Mouse (Mus musculus) thymus, postnatal 10 days (tissue): ENCODE measurements around the gene Sema3a.
"Not testable (repeated sequence)": the region's sequence is repeated elsewhere in the genome, so short reads cannot be mapped to it uniquely, and the experiment has no call there.

Experiments
- DNase-seq, 2 experiments: peaks; one replicate each; pipeline ENCODE4 v3.0.0; 2021; ENCODE audit warnings: low spot score in 2 of 2

Gene Sema3a

DNA sequence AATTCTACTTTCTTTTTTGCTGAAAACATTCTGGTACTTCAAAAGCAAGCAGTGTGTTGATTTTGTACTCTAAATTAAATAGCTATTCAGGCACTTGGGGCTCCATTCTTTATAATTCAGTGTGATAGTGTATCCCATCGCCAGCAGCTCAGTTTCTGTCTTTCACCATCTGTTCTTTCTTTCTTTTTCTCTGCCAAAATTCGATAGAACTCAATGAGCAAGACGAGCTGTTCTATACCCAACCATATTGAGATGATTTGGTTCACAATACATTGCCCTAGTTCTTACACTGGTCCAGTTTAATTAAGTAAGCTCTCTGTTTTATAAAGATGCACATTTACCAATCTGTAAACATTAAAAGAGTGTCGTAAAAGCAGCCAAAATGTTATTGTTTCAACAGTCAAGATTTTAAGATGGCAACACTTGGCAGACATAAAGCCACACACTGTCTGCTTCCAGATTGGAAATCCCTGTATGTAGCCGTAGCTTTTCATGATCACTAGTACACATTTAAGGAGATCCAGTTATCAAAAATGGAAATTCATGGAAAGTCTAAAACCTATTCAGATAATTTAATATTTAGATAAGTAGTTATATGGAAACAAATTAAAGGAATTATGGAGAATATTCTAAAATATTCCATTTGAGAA is 296.2 kb downstream of the Sema3a start:
- no peak for DNase-seq

DNA sequence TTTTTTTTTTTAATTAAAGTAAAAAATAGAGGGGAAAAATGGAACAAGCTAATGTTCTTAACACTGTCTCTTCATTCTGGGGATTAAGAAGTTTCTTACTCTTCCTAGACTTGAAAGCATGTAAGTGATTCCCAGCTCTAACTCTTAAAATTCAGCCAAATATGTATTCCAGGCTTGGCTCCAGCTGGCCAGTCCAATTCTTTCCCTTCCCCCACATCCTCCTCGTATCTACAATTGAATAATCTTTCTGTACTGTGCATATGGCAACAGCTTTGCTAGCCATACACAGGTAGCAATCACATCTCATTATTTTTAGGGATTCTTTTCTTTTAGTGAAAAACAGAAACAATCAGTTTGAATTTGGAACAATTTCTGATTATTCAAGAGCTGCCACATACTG is 303.5 kb downstream of the Sema3a start:
- DNase-seq: no peak

DNA sequence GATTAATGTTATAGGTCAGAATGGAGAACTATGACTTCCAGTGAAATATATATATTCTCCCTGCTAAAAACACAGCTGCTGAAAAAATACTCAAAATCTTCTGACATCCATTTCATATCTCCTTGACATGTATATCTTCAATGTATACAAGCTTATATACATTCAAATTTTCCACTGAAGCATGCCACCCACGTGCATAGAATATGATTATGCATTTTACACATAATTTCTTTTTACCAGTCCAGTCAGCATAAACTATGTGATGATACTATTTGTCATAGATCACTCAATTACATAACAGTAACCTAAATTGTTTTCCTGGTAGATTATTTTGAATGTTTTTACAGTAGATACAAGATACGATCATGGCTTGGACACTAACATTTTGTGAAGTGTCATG is 306.6 kb downstream of the Sema3a start:
- DNase-seq: no peak

DNA sequence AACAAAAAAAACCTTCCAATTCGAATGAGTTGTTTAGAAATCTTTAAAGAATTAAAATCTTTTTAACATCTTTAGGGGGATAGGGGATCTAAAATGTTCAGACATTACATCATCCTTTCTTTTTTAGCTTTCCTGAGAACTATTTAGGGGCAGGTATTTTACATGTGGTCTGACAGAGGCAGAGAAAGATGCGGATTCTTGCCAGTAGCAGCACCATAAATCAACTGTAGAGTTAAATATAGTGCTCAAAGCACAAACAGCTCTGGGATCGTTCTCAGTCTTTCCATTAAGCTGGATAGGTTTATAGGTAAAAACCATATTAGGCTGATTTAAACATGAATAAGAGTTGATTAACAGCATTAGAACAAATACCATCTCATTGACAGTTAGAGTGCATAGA is 307.4 kb downstream of the Sema3a start:
- no peak for DNase-seq

DNA sequence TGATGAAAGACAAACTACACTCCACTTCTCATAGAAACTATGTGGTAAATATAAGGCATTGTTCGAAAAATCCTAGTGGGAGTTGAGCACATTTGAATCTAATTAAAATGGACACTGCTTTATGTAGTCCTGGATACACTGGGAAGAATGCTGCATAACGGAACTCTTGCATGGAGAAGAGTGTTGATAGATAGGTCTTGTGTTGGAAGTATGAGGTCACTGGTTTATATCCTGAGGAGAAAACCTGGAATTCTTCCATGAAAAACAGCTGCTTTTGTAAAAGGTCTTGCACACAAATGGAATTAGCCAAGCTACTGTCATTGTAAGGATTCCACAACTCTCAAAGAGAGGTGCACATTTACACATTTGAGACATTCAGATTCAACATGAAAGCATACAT is 308.1 kb downstream of the Sema3a start:
- no peak for DNase-seq

DNA sequence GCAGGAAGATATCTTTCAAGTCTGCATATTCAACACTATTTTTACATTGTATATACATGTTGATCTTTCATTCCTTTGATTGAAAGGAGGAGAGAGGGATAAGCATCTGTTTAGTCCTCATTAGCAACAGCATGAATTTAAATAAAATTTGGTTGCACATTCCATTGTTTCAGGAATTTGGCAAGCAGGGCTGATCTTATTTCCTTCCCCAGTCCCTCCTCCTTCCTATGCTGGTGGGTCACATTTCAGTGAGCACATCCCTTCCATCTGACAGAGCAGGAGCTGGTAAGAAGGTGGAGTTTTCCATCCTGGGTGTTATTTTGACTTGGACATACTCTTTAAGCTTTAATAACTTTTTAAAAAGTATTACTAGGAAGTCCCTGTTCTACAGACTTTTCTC is 315.9 kb downstream of the Sema3a start:
- no peak for DNase-seq

DNA sequence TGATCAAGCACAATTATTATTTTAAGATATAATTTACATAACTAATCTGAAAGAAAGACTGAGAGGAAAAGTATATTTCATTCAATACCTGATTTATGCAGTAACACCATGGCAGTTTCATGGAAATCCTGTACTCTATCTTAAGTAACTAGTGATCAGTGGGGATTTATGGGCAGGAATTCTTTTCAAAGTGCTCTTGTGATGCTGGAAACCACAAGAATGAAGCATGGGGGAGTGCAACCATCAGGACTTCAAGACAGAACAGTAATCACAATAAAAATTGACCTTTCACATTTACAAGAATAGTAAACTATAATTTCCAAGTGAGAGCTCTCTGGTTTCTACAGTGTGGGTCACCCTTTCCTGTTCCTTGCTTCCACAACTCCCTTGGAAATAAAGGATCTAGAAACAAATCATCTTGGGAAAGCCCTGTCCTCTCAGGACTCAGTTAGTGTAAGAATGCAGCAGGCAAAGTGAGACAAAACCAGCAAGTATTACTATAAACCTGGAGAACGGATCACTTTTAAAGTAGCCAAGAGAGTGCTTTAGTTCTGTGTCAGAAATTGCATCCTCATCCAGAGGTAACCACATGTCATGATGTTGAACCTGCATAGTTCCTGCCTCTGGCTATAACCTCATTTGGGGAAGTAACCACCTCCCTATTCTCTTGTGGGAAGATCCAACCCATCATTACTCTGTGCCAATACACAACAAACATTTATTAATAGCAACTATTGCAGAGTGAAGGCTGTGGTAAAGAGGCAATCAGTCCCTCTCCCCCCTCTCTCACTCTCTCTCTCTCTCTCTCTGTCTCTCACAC is 335.2 kb downstream of the Sema3a start:
- no peak for DNase-seq

DNA sequence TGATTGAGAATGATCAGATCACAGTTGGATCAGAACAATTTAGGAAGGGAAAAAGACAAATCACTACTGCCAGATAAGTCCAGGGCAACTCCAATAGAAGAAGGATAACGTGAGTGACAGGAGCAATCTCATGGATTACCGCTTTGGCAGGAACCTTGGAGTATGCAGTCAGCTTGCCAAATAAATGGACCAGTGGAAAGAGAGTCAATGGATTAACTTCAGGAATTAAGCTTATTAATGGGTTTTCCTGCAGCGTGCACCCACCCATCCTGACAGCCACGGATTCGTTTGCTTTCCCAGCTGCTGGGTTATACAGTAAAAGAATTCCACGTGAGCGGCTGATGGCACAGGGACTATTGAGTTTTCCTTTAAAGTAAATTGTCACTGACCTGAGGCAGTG is 343.6 kb downstream of the Sema3a start:
- DNase-seq: no peak

DNA sequence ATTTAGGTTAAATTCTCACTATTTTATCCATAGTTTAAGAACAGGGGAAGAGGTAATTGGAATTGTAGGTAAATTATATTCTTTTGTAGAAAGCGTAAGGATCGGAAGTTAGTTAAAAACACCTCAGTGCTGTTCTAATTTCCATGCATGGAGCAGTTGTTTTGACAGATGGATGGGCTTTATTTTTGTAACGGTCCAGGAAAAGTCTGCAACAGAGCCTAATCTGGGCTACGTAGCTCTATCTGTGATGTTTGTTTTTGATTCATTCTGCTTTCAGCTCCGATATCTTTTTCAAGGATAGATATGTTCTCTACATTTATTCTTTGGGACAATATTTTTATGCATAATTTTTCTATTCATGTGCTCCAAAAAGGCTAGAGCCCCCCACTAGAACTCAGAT is 344.2 kb downstream of the Sema3a start:
- DNase-seq: no peak

DNA sequence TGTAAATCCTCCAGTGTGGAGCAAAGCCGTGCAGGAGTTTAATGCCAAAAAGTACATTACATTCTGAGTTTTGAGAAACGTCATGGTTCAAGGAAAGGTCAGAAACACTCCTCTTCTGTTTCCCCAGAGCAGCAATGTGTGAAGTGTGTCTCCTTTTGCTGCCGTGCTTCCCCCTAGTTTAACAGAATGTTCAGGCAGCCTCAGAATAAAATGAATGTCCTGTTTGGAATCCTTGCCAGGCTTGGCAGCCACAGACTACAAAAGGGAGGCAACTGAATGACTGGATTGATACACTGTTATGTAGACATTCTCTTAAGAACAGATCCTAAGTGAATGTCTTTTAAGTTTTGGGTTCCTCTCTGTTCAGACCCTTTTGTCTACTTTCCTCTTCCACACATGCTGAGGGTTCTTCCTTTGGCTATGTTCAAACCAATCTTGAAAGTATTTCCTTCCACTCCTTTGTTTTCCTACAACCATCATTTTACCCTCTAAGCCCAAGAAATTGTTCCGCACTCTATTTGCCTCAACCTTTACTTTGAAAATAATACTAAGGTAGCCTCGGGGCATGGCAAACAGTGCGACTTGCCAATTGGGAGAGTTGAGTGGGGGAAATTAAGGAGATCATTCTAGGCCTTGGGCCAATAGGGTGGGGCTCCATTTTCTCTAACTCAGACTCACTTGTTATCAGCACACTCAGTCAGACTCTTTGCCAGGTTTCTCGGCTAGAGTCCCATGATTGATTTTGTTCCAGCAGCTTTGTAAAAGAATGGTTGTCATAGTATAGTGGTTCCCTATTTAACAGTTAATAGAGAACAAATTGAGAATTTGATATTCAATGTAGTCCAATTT is 345.1 kb downstream of the Sema3a start:
- DNase-seq: no peak

DNA sequence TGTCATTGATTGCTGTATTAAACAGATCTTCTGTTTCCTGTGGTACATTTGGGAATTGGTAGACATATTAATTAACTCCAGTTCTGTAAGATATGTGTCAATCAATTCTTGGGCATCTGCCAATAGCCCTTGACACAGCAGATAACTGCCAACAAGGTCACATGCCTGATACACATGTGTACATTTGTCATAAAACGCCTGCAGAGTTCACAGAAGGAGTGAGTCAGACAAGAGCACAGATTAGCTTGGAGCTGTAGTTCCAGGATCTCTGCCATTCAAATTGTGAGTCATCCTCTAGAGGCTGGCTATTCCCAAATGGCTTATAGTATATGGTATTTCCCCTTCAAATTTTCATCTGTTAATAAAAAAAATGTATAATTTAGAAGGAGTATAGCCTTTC is 352.4 kb downstream of the Sema3a start:
- DNase-seq: no peak

DNA sequence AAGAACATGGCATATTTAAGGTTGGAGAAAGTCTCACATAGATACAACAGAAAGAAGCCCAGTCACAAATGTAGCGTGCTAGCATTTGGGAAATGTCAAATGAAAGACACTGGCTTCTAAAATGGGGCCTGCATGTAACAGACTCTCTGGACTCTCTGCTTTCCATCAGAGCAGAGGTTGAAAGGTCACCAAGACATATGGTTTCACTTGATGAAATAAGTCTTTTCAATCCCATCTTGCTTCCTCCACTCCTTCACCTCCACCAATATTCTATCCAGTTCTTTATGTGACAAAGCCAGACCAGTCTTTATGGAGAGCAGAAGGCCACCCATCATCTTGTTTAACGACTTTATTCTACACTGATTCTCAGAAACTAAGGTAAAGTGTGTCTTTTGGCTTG is 363.5 kb downstream of the Sema3a start:
- DNase-seq: no peak

DNA sequence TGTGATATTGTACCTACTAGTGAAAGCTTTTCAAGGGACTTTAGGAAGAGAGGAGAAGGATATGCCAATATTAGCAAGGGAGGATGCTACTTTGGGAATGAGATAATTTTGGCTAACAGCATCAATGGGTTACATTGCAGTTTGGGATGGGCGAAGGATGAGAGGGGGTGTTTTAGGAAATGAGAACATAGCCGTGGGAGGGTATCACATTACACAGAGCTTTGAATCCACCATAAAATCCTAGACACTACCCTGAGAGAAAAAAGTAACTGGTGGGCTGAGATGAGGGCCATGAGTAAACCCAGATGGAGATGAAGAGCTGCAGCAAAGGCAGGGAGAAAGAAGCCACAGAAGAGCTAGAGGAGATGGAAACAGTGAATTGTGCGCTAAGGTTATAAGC is 370.8 kb downstream of the Sema3a start:
- DNase-seq: not testable (repeated sequence)

DNA sequence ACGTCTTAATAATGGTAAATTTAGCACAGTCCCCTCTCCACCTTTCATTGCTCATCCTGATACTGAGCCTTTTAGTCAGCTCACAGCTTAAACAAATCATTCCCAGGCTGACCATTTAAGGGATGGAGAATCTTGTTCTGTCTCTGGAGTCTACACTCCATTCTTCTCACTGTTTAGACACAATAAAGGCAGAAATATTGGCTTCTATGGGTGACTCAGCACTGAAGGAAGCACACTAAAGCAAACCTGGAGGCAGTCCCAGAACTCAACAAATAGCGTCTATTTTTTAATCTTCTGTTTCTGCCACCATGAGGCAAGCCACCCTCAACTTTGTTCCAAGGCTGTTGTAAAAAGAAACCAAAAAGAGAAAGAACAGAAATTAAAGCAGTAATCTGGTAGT is 374.6 kb downstream of the Sema3a start:
- no peak for DNase-seq

DNA sequence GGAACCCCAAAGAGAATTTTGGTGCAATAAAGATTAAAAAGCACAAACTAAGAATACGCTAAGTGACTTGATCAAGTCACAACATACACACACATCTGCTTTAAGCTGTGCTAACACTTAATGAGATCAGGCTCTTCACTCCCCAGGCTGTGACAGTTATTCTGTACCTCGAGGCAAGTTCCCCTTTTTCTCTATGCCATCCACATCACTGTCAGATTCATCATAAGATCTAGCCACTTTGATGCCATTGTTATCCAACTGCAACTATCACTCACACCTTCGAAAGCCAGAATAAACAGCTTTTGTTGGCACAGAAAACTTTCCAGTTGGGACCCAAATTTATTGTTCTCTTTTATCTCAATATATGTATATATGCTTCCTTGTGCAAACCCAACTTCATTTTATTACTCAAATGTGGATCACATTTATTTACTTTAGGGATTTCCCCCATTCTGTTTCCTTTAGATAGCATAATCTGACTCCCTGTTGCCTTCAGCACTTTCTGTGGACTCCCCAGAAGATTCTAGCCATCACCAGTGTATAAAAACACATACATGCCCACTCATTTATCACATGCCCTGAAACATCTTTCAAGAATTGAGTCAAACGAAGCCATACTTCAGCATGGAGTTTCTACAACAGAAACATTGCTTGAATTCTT is 380.8 kb downstream of the Sema3a start:
- no peak for DNase-seq

DNA sequence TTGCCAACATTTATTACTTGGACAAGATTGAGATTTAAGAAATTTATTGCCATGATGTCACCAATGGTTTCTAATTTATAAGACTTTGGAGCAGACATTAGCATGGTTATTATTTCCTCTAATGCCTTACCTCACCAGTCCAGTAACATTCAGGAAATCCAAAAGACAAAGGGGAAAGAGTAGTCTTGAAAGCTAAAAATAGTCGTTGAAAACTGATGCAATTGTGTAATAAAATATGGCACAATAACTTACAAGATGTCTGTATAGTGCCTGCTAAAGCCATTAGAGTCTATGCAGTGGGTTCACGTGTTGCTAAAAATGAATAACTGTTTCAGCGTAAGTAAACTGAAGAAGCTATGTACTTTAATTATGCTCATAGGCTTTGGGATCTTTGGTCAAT is 383.9 kb downstream of the Sema3a start:
- no peak for DNase-seq

DNA sequence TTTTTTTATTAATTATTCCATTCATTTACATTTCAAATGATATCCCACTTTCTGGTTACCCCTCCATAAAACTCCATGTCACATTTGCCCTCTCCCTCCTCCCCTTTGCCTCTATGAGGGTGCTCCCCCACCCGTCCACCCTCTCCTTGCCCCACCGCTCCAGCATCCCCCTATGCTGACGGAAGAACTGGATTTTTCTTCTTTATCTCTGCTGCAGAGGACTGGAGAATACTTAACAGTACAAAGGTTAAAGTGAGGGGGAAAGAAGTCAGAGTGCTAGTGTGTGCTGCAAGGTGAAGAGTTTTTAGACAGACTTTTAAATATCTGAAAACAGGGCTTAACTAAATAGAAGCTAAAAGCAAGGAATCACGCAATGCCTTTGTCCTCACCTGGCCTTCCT is 391.8 kb downstream of the Sema3a start:
- DNase-seq: no peak

DNA sequence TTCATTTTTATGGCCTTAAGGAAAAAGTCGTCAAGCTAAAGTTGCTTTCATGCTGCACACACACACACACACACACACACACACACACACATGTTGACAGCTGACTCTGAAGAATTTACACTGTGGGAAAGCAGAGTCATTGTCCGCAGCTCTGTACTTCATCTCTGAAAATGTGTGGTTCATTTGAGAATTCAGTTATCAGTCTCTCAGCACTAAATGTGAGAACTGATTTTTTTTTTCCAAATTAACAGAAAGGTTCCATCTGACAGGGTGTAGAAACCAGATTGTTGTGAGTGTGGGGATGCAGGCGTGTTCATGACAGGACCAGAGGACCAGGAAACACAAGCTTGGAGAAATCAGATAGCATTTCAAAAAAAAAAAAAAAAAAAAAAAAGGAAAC is 400.4 kb downstream of the Sema3a start:
- DNase-seq: no peak

DNA sequence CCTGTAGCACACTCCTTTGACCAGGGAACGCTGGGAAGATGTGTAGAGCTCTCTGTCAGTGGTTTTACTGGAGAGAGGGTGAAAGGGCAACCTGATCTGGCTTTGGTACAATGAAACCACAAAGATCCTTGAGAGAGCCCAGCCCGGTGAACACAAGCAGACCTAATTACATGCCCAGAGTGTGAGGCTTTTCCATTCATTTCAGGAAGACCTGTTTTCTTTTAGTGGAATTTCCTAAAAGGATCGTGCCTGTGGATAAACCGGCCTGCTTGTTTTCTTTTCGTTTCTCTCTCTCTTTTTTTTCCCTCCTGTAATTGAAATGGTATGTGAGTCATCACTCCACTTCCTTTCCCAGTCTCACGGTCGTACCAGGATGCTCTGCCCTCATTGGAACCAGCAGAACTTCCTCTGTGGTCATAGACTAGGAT is 401.8 kb downstream of the Sema3a start:
- no peak for DNase-seq

DNA sequence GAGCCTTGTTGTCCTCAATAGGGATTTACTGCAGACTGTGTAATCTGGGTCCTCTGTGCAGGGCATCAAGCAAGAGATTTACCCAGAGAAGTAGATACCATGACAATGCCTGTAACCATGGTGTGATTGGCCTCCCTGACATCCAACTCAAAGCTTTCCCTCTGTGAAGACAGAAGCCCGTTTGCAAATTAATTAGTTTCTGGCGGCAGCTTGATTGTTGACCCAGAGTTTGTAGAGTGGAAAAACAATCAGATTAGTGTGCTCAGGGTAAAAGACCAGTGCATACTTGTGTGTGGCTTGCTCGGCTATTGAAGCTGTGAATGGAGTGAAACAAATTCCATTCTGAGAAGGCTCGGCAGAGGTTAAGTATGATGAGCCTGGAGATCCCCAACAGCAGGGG is 404.0 kb downstream of the Sema3a start:
- no peak for DNase-seq

DNA sequence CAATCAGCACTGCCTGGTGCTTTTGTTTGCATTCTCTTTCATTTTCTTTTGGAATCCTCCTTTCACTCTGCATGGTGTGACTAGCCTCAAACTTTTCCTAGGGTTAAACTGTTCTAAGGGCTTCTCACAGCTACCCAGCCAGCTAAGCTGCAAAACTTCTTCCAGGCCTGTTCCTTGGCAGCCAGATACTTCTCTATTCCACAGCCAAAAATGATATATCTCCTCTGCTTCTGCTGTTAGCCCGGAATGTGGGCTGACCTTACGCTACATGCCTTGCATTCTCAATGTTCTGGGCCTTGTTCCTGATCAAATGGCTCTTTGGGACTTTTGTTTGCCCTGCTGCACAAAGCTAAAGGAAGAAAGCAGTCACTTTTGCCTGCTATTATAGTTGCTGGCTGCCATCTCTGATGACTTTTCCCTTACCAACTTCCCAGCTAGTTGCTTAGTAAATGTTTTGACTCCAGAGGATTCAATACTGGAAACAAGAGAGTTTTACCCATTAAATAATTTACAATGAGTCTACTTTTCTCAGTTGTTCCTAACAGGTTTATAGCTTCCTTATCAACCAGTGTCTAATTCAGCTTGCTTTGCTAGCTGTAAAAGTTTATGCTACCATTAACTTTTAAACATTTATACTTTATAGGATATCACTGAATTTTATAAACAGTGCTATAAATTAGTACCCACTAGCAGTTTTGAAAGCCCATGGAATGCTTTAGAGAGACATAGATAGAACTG is 422.4 kb downstream of the Sema3a start:
- DNase-seq: no peak

DNA sequence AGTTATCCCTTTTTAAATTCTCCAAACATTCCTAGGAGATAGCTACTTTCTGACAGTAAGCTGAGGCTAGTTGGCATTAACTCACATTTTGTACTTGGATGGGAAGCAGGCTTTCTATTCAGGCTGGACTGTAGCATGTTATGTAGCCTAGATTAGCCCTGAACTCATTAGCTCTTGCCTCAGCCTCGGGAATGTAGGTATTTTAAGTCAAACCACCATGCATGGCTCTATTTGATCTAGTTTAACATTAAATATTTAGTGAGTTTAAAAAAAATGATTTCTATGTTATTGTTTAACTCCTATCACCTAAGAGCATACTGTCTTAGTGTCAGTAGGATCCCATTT is 423.0 kb downstream of the Sema3a start:
- DNase-seq: no peak
